Mouse (Mus musculus): Measurements from ENCODE around the gene Zfp653. TPM values are rescaled to one million over a fixed set of nuclear protein-coding genes. Genes with fewer than 3 reads are reported as not detected.
"Not testable (repeated sequence)": the region's sequence is repeated elsewhere in the genome, so short reads cannot be mapped to it uniquely, and the experiment has no call there.

Zfp653 gene
- polyA plus RNA-seq, 1 experiment from 2014 or later, result 3.7 TPM

- Histone ChIP-seq H3K27me3 (peaks cover 36% of the 10 kb centered on the region), H3K27ac (no peak overlapping the region), H3K4me2 (no peak overlapping the region), H3K9ac (no peak overlapping the region), H3K9me3 (replicated peaks) (no peaks in the 10 kb centered on the region), H3K4me1 (replicated peaks) (peaks cover 8% of the 10 kb centered on the region), H3K36me3 (no peaks in the 10 kb centered on the region), H3K4me3 (replicated peaks) (no peak overlapping the region)
- 79% methylated on average over 6 of the region's 6 CpGs for WGBS (ENCODE audit: insufficient replicate concordance)
- DNase-seq (no peak), ATAC-seq (ENCODE audit: low read depth) (no peak)
These were observed 21.6 kb upstream of the Zfp653 start for GRCm38 (mm10) chr9:22092746-22093145.

- H3K36me3 ChIP-seq, result no peaks in the 10 kb centered on the region
- no peak overlapping the region for H3K4me2 ChIP-seq
- no peak overlapping the region for H3K27ac ChIP-seq
- WGBS (ENCODE audit: insufficient replicate concordance), result 75% methylated on average over 7 of the region's 7 CpGs
- H3K9me3 ChIP-seq (replicated peaks), result no peaks in the 10 kb centered on the region
- ATAC-seq (ENCODE audit: low read depth) (no peak), DNase-seq (no peak)
- H3K4me3 ChIP-seq (replicated peaks), result no peak overlapping the region
- H3K27me3 ChIP-seq, result peaks cover 16% of the 10 kb centered on the region
- peaks cover 15% of the 10 kb centered on the region for H3K4me1 ChIP-seq (replicated peaks)
- no peak overlapping the region for H3K9ac ChIP-seq
These were observed 18.8 kb upstream of the Zfp653 start for GRCm38 (mm10) chr9:22089986-22090385.

- Histone ChIP-seq H3K4me2 (no peak overlapping the region), H3K9me3 (replicated peaks) (no peaks in the 10 kb centered on the region), H3K9ac (no peak overlapping the region), H3K4me3 (replicated peaks) (no peak overlapping the region), H3K4me1 (replicated peaks) (peaks cover 21% of the 10 kb centered on the region), H3K36me3 (no peaks in the 10 kb centered on the region), H3K27me3 (peaks cover 9% of the 10 kb centered on the region), H3K27ac (no peak overlapping the region)
- DNase-seq (no peak), ATAC-seq (ENCODE audit: low read depth) (no peak)
- WGBS (ENCODE audit: insufficient replicate concordance), result 92% methylated on average over 7 of the region's 7 CpGs
These were observed 18.1 kb upstream of the Zfp653 start for GRCm38 (mm10) chr9:22089281-22089680.

DNA sequence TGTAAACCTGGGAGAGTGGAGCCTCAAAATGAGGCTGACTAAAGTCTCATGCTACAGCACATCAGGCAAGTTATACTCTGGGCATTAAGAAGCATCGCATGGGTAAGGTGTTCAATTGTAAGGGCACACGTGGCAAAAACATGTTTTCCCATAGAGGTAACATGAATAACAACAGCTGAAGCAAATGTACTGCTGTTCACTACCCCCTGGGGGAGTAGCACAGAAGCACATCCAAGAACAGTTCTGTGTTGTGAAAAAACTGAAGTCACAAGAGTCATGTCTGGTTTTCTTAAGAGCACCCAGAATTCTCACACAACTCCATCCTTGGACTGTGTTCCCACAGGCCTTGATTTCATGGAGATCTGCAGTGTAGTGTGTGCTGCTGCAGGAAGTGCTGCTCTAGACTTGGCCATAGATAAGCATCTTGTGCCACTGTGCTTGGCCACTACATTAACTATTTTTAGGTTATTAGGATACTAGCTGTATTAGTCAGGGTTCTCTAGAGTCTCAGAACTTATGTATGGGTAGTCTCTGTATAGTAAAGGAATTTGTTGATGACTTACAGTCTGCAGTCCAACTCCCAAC lies 15.9 kb upstream of the Zfp653 start:
- Histone ChIP-seq H3K27ac (no peak overlapping the region), H3K36me3 (peaks cover 13% of the 10 kb centered on the region; the same call in 1 of the 2 replicates), H3K9me3 (replicated peaks) (no peaks in the 10 kb centered on the region), H3K9ac (no peak overlapping the region), H3K4me3 (replicated peaks) (no peak overlapping the region), H3K4me1 (replicated peaks) (peaks cover 36% of the 10 kb centered on the region), H3K27me3 (no peaks in the 10 kb centered on the region), H3K4me2 (no peak overlapping the region)
- ATAC-seq (ENCODE audit: low read depth), result no peak
- no peak for DNase-seq
- WGBS (ENCODE audit: insufficient replicate concordance), result 64% methylated on average over 2 of the region's 2 CpGs

DNA sequence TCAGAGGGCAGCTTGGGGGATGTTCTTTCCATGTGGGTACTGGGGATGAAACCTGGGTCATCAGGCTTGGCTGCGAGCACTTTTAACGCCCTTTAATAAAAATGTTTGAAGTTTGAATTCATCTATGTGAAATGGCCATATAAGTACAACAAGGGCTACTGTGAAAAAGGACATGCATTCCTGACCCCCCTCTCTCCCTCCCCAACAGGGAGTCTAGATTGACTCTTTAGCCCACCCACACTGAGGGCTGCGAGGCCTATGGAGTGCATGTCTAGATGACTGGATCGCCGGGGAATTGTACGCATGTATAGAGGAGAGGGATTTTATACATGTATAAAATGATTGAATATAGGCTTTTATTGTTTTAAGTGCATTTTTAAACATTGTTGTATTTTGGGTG lies 14.8 kb upstream of the Zfp653 start:
- Histone ChIP-seq H3K27ac (peak overlapping the region; percentile 70), H3K27me3 (no peaks in the 10 kb centered on the region), H3K4me3 (replicated peaks) (peak overlapping the region; percentile 78), H3K9ac (peak overlapping the region; percentile 82), H3K4me2 (peak overlapping the region; percentile 82), H3K9me3 (replicated peaks) (no peaks in the 10 kb centered on the region), H3K36me3 (peaks cover 14% of the 10 kb centered on the region; the same call in 1 of the 2 replicates), H3K4me1 (replicated peaks) (peaks cover 36% of the 10 kb centered on the region)
- ATAC-seq (ENCODE audit: low read depth) (no peak), DNase-seq (no peak)
- WGBS (ENCODE audit: insufficient replicate concordance), result 88% methylated on average over 6 of the region's 6 CpGs

DNA sequence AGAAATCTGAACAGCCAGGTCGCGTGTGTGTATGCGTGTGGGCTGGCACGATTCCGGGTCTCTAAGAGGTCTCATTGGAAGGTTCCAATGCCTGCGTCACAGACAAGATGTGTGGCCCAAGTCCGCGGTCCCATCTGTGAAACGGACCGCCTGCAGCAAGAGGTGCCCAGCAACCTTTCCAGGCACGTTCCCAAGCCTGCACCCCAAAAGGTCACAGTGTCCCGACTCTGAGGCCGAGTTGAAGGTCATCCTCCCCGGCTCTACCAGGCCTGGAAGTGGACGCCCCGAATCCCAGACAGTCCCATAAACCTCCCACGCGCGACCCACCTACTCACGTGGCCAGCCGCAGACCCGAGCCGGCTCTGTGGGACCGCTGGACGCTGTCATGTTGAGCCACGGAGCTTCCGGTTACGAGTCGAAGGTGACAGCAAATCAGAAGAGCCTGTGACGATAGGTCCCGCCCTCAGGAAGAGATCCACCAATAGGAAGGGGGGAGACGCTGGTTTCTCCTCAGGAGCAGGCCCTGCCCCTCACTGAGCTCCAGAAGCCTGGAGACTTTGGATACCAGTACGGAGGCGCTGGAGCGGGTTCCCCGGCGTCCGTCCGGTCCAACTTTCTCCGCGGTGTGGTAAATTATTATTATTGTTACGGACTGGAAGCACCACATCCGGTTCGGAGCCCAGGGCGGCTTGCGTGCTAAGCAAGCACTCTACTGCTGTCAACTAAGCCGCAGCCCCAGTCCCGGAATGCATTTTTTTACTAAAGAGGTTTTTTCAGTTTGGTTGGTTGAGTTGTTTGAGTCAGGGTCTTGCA lies 14.1 kb upstream of the Zfp653 start, which contains the start of gene Ecsit:
TSS of gene Ecsit (minus strand) at position 417 of the 813 bp plus-strand sequence.
- H3K9ac ChIP-seq, result peak within 1 kb of the TSS; percentile 82
- H3K4me3 ChIP-seq (replicated peaks), result peak within 1 kb of the TSS; percentile 78
- ATAC-seq (ENCODE audit: low read depth), result peak; percentile 98
- peak; percentile 94 for DNase-seq
- H3K4me2 ChIP-seq, result peak within 1 kb of the TSS; percentile 82
- no peaks in the 10 kb centered on the region for H3K27me3 ChIP-seq
- peak within 1 kb of the TSS; percentile 70 for H3K27ac ChIP-seq
- H3K4me1 ChIP-seq (replicated peaks), result peaks cover 36% of the 10 kb centered on the region
- H3K9me3 ChIP-seq (replicated peaks), result no peaks in the 10 kb centered on the region
- WGBS (ENCODE audit: insufficient replicate concordance), result under 1% methylated on average over 48 of the region's 48 CpGs
- H3K36me3 ChIP-seq, result peaks cover 16% of the 10 kb centered on the region

- H3K9me3 ChIP-seq (replicated peaks), result no peaks in the 10 kb centered on the region
- H3K9ac ChIP-seq, result peak overlapping the region; percentile 82
- no peak for DNase-seq
- peaks cover 21% of the 10 kb centered on the region for H3K36me3 ChIP-seq
- no peaks in the 10 kb centered on the region for H3K27me3 ChIP-seq
- 26% methylated on average over 4 of the region's 4 CpGs for WGBS (ENCODE audit: insufficient replicate concordance)
- H3K4me3 ChIP-seq (replicated peaks), result peak overlapping the region; percentile 78
- ATAC-seq (ENCODE audit: low read depth), result no peak
- peaks cover 36% of the 10 kb centered on the region for H3K4me1 ChIP-seq (replicated peaks)
- peak overlapping the region; percentile 56; the same call in 1 of the 2 replicates for H3K27ac ChIP-seq
- H3K4me2 ChIP-seq, result peak overlapping the region; percentile 82
These were observed 13.5 kb upstream of the Zfp653 start for GRCm38 (mm10) chr9:22084667-22085021.

GRCm38 (mm10) chr9:22076223-22076622 lies 5.0 kb upstream of the Zfp653 start:
- ATAC-seq (ENCODE audit: low read depth) (no peak), DNase-seq (no peak)
- Histone ChIP-seq H3K27ac (no peak overlapping the region), H3K27me3 (no peaks in the 10 kb centered on the region), H3K4me2 (no peak overlapping the region), H3K36me3 (peaks cover 50% of the 10 kb centered on the region), H3K9ac (no peak overlapping the region), H3K9me3 (replicated peaks) (no peaks in the 10 kb centered on the region), H3K4me3 (replicated peaks) (no peak overlapping the region), H3K4me1 (replicated peaks) (peaks cover 7% of the 10 kb centered on the region)
- WGBS (ENCODE audit: insufficient replicate concordance), result 90% methylated on average over 23 of the region's 23 CpGs

- not testable (repeated sequence) for ATAC-seq (ENCODE audit: low read depth); H3K4me1 ChIP-seq (replicated peaks); DNase-seq; H3K27me3 ChIP-seq; H3K9ac ChIP-seq; H3K9me3 ChIP-seq (replicated peaks); H3K4me3 ChIP-seq (replicated peaks); H3K4me2 ChIP-seq; H3K27ac ChIP-seq
- 77% methylated on average over 5 of the region's 5 CpGs for WGBS (ENCODE audit: insufficient replicate concordance)
- H3K36me3 ChIP-seq, result peaks cover 50% of the 10 kb centered on the region
These were observed 4.6 kb upstream of the Zfp653 start for GRCm38 (mm10) chr9:22075778-22076177.

DNA sequence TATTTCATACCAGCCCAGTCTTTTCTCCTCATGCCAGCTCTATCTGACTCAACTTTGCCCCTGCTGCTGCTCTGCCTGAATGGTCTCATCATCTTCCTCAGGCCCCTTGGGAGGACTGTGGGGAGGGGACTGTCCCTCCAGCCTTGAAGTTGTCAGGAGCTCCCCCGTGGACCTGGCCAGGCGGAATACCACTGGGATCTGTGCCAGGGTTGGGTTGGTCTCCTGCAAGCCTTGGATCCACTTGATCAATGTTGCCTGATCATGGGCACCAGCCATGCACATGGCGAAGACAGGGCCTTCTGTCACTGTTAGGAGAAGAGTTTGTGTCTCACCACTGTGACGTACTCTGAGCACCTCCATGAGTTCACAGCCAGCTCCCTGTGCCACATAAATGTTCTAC lies 1.1 kb upstream of the Zfp653 start:
- ATAC-seq (ENCODE audit: low read depth), result no peak
- no peak for DNase-seq
- Histone ChIP-seq H3K27ac (no peak overlapping the region), H3K4me2 (no peak overlapping the region), H3K9me3 (replicated peaks) (no peaks in the 10 kb centered on the region), H3K4me1 (replicated peaks) (peaks cover 21% of the 10 kb centered on the region), H3K4me3 (replicated peaks) (no peak overlapping the region), H3K9ac (no peak overlapping the region), H3K36me3 (peaks cover 60% of the 10 kb centered on the region), H3K27me3 (no peaks in the 10 kb centered on the region)
- 86% methylated on average over 4 of the region's 4 CpGs for WGBS (ENCODE audit: insufficient replicate concordance)

DNA sequence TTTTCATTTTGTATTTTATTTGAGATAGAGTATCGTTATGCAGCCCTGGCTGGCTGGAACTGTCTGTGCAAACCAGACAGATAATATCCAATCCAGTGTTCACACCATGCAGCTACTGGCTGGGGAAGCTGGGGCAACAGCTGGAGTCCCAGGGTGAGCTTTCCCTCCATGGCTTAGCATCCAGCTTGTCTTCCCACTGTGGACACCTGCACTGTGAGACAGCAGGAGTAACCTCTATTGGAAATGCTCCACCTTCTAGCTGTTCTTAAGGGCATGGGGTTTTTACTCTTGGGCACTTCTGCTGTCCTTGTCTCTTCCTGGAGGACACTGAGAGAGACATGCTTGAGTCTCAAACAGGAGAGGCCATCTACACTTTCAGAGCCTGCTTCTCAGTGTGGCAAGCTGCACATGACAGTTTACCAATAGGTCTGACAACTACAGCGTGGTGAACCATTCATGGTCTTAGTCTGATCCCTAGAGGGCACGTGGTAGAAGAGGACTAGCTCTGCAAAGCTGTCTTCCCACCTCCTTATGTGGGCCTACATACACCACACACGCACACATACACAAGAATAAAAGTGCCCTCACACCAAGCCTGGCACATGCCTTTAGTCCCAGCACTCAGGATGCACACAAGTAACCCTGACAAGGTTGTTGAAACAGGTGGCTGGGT lies 1.2 kb downstream of the Zfp653 start:
- 62% methylated on average over 4 of the region's 4 CpGs for WGBS (ENCODE audit: insufficient replicate concordance)

More for the DNA sequence above, 1.2 kb downstream of the Zfp653 start:
- H3K4me3 ChIP-seq (replicated peaks), result peak overlapping the region; percentile 88
- no peaks in the 10 kb centered on the region for H3K27me3 ChIP-seq
- ATAC-seq (ENCODE audit: low read depth), result 0 out of 2 replicates have a peak, but pooled peaks have one; percentile 0
- H3K27ac ChIP-seq, result peak overlapping the region; percentile 94
- H3K9ac ChIP-seq, result peak overlapping the region; percentile 91
- H3K9me3 ChIP-seq (replicated peaks), result no peaks in the 10 kb centered on the region
- peak overlapping the region; percentile 76 for H3K4me2 ChIP-seq
- peaks cover 63% of the 10 kb centered on the region for H3K36me3 ChIP-seq
- H3K4me1 ChIP-seq (replicated peaks), result peaks cover 21% of the 10 kb centered on the region
- no peak for DNase-seq

Data from liver, embryonic 13.5 days (tissue).